Mouse (Mus musculus) MEL (cell line): ENCODE data around the gene Cbfa2t2.

Experiments
- CTCF ChIP-seq, 3 experiments: IDR thresholded peaks in 2 of 3; conservative IDR thresholded peaks in 1 of 3; 2 replicates each; pipeline ENCODE4 v1.5.1; 2011 to 2012; ENCODE audit warnings: low read length in 3 of 3, low read depth in 2 of 3, mild to moderate bottlenecking in 2 of 3, improper control_type of control experiment in 1 of 3, inconsistent platforms in 1 of 3, mixed read lengths in 1 of 3, moderate library complexity in 1 of 3; ENCODE audit not compliant: control insufficient read depth in 1 of 3, insufficient read depth in 1 of 3, poor library complexity in 1 of 3, severe bottlenecking in 1 of 3
- EP300 ChIP-seq, 2 experiments: IDR thresholded peaks; 2 replicates each; pipeline ENCODE4 v1.6.1; 2011; ENCODE audit warnings: improper control_type of control experiment in 2 of 2, low read length in 2 of 2, low read depth in 1 of 2, mild to moderate bottlenecking in 1 of 2
- HCFC1 ChIP-seq: IDR thresholded peaks from 2 replicates; pipeline ENCODE4 v1.6.1; 2012; ENCODE audit warnings: low read depth, mild to moderate bottlenecking, inconsistent platforms, low read length, improper control_type of control experiment, moderate library complexity
- MAX ChIP-seq: IDR thresholded peaks from 2 replicates; pipeline ENCODE4 v1.6.1; 2011; ENCODE audit warnings: low read length, improper control_type of control experiment
- MAZ ChIP-seq: IDR thresholded peaks from 2 replicates; pipeline ENCODE4 v1.6.1; 2012; ENCODE audit warnings: low read depth, mild to moderate bottlenecking, inconsistent platforms, low read length, improper control_type of control experiment
- NRF1 ChIP-seq: IDR thresholded peaks from 2 replicates; pipeline ENCODE4 v1.6.1; 2014; ENCODE audit warnings: low read depth, mild to moderate bottlenecking, inconsistent platforms, low read length, improper control_type of control experiment, moderate library complexity; ENCODE audit not compliant: poor library complexity, insufficient read depth, severe bottlenecking
- POLR2AphosphoS5 ChIP-seq: IDR thresholded peaks from 2 replicates; pipeline ENCODE4 v1.6.1; 2012; ENCODE audit warnings: low read depth, borderline replicate concordance, mild to moderate bottlenecking, inconsistent platforms, low read length, moderate library complexity, mixed read lengths
- SMC3 ChIP-seq: IDR thresholded peaks from 2 replicates; pipeline ENCODE4 v1.6.1; 2011; ENCODE audit warnings: low read depth, low read length, improper control_type of control experiment
- USF1 ChIP-seq: IDR thresholded peaks from 2 replicates; pipeline ENCODE4 v1.6.1; 2014; ENCODE audit warnings: low read depth, mild to moderate bottlenecking, inconsistent platforms, low read length, improper control_type of control experiment, moderate library complexity
- USF2 ChIP-seq, 2 experiments: IDR thresholded peaks; 2 replicates each; pipeline ENCODE4 v1.6.1; 2011 to 2012; ENCODE audit warnings: improper control_type of control experiment in 2 of 2, low read length in 2 of 2, borderline replicate concordance in 1 of 2, inconsistent platforms in 1 of 2, low read depth in 1 of 2, mild to moderate bottlenecking in 1 of 2; ENCODE audit not compliant: insufficient read depth in 1 of 2
- ZC3H11A ChIP-seq: IDR thresholded peaks from 2 replicates; pipeline ENCODE4 v1.6.1; 2012; ENCODE audit warnings: low read depth, mild to moderate bottlenecking, inconsistent platforms, low read length, improper control_type of control experiment
- ZKSCAN1 ChIP-seq: IDR thresholded peaks from 2 replicates; pipeline ENCODE4 v1.6.1; 2012; ENCODE audit warnings: low read depth, mild to moderate bottlenecking, inconsistent platforms, low read length, improper control_type of control experiment, moderate library complexity

DNA sequence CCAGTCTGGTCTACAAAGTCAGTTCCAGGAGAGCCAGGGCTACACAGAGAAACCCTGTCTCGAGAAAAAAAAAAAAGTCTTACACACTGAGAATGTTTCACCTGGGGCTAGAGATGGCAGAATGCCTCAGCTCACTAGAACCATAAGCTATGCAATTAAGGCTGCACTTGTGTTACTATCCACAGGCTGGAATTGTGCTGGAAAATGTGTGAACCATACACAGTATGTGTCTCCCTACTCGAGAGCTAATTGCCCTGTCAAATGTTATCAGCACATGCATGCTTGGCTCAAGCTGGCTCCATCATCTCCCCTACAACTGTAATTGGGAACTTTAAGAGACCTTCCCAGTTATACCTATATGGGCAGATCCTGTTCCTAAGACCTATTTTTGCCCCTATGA lies 114.7 kb downstream of the Cbfa2t2 start:
- TF ChIP-seq ZC3H11A (no peak), CTCF (IDR thresholded peaks at IDR 0.05 in 2 of 3, conservative IDR thresholded peaks at IDR 0.05 in 1 of 3; ENCODE audit: control insufficient read depth in 1 of 3, insufficient read depth in 1 of 3, low read depth in 2 of 3, low read length in 3 of 3, poor library complexity in 1 of 3, severe bottlenecking in 1 of 3) (no peak), HCFC1 (no peak), ZKSCAN1 (no peak), MAX (no peak), USF2 (IDR thresholded peaks at IDR 0.05; ENCODE audit: borderline replicate concordance in 1 of 2, insufficient read depth in 1 of 2, low read depth in 1 of 2, low read length in 2 of 2) (no peak), EP300 (IDR thresholded peaks at IDR 0.05; ENCODE audit: low read depth in 1 of 2, low read length in 2 of 2) (no peak), NRF1 (no peak), MAZ (no peak), POLR2AphosphoS5 (no peak), SMC3 (no peak), USF1 (no peak)
